Comparison of ENCODE assay signal across 15 mouse cellular contexts in genomic region chr11:66273904-66274706, GRCm38 (mm10).
A peak's percentile ranks its signal among the peaks of the same experiment; 100 is the strongest.
DNase-seq lines count a peak whose midpoint lies in the region; ATAC-seq lines count a peak whose summit lies in the region.
"Had no signal": no experiment of that assay in that cellular context is flagged by ENCODE, and none has a peak within 500 bp of the region (broad histone marks: within the 10 kb centered on the region; RNA-seq: fewer than 3 reads in every experiment).

No protein-coding gene starts in this region.

- H3K27me3 ChIP-seq in midbrain, embryonic 14.5 days (ENCODE audit: control insufficient read depth, insufficient read depth, low read length): no peaks in the 10 kb centered on the region
- no peaks in the 10 kb centered on the region for H3K27me3 ChIP-seq in midbrain, embryonic 15.5 days (replicated peaks)
- no peaks in the 10 kb centered on the region for H3K27me3 ChIP-seq in hindbrain, embryonic 16.5 days (replicated peaks; ENCODE audit: control insufficient read depth, insufficient read depth, low read length)
- H3K27me3 ChIP-seq: midbrain, embryonic 12.5 days had no signal

- no peak overlapping the region for H3K27ac ChIP-seq in midbrain, embryonic 14.5 days (replicated peaks; ENCODE audit: low read depth, low read length)
- H3K27ac ChIP-seq in midbrain, embryonic 15.5 days: no peak overlapping the region
- H3K27ac ChIP-seq in hindbrain, embryonic 16.5 days (ENCODE audit: low read depth, low read length): peak overlapping the region; percentile 55
- H3K27ac ChIP-seq: midbrain, embryonic 12.5 days had no signal

- no peak overlapping the region for H3K4me2 ChIP-seq in midbrain, embryonic 14.5 days (ENCODE audit: low read length)
- no peak overlapping the region for H3K4me2 ChIP-seq in midbrain, embryonic 15.5 days
- no peak overlapping the region for H3K4me2 ChIP-seq in hindbrain, embryonic 16.5 days (ENCODE audit: low read length)
- H3K4me2 ChIP-seq: liver, embryonic 11.5 days; midbrain, embryonic 12.5 days had no signal

- no peak overlapping the region for H3K4me3 ChIP-seq in midbrain, embryonic 14.5 days (replicated peaks; ENCODE audit: low read depth, low read length)
- no peak overlapping the region for H3K4me3 ChIP-seq in midbrain, embryonic 15.5 days
- no peak overlapping the region for H3K4me3 ChIP-seq in hindbrain, embryonic 16.5 days (ENCODE audit: low read length)
- H3K4me3 ChIP-seq: midbrain, embryonic 12.5 days had no signal

- H3K9me3 ChIP-seq in midbrain, embryonic 14.5 days (ENCODE audit: control insufficient read depth, low read length): no peaks in the 10 kb centered on the region
- H3K9me3 ChIP-seq in midbrain, embryonic 15.5 days: no peaks in the 10 kb centered on the region
- H3K9me3 ChIP-seq in hindbrain, embryonic 16.5 days (ENCODE audit: control insufficient read depth, low read length): no peaks in the 10 kb centered on the region
- H3K9me3 ChIP-seq: midbrain, embryonic 12.5 days had no signal

- 68% methylated on average over 8 of the region's 8 CpGs for WGBS in midbrain, embryonic 14.5 days
- 63% methylated on average over 8 of the region's 8 CpGs for WGBS in midbrain, embryonic 15.5 days
- 40% methylated on average over 8 of the region's 8 CpGs for WGBS in hindbrain, embryonic 16.5 days

- ATAC-seq in frontal cortex, adult (ENCODE audit: low TSS enrichment): peak; percentile 72
- ATAC-seq in midbrain, embryonic 14.5 days (ENCODE audit: low FRiP score, low TSS enrichment): no peak
- no peak for ATAC-seq in midbrain, embryonic 15.5 days (replicated peaks)
- no peak for ATAC-seq in hindbrain, embryonic 16.5 days

- no peak for DNase-seq in frontal cortex, postnatal 10 days (ENCODE audit: low spot score in 2 of 2)
- DNase-seq in midbrain, embryonic 14.5 days: peak; percentile 26
- DNase-seq in right cerebral cortex, postnatal 25 days: peak; percentile 15
- DNase-seq in thymus, adult 18-20 months: no peak
- DNase-seq in spleen, adult 12 weeks (ENCODE audit: low spot score): no peak
- DNase-seq: B cell, adult 2 months; kidney, adult 11 months; lung, postnatal 14 days; thymus, postnatal 36 days had no signal

- no peaks in the 10 kb centered on the region for H3K36me3 ChIP-seq in midbrain, embryonic 14.5 days (ENCODE audit: control insufficient read depth, insufficient read depth, low read length)
- no peaks in the 10 kb centered on the region for H3K36me3 ChIP-seq in midbrain, embryonic 15.5 days (replicated peaks)
- no peaks in the 10 kb centered on the region for H3K36me3 ChIP-seq in hindbrain, embryonic 16.5 days (ENCODE audit: control insufficient read depth, insufficient read depth, low read length)
- H3K36me3 ChIP-seq: G1E; midbrain, embryonic 12.5 days had no signal

- H3K4me1 ChIP-seq in midbrain, embryonic 14.5 days (ENCODE audit: control insufficient read depth, insufficient read depth, low read length): no peaks in the 10 kb centered on the region
- H3K4me1 ChIP-seq in midbrain, embryonic 15.5 days: peaks cover 5% of the 10 kb centered on the region; the same call in 1 of the 2 replicates
- H3K4me1 ChIP-seq in hindbrain, embryonic 16.5 days (ENCODE audit: control insufficient read depth, insufficient read depth, low read depth, low read length): peaks cover 4% of the 10 kb centered on the region

- H3K9ac ChIP-seq in midbrain, embryonic 14.5 days (replicated peaks; ENCODE audit: low read length): no peak overlapping the region
- H3K9ac ChIP-seq in midbrain, embryonic 15.5 days: no peak overlapping the region
- no peak overlapping the region for H3K9ac ChIP-seq in hindbrain, embryonic 16.5 days (ENCODE audit: low read depth, low read length)
- H3K9ac ChIP-seq: midbrain, embryonic 12.5 days had no signal

Comparison
In these comparisons a context has a peak if more than half of its experiments do, and no peak if none do; other contexts are left out.
1. DNase-seq: peak in midbrain, embryonic 14.5 days (single experiment) and right cerebral cortex, postnatal 25 days (single experiment); none in frontal cortex, postnatal 10 days (0 of 2), thymus, adult 18-20 months (0 of 2) and spleen, adult 12 weeks (single experiment).